Comparison of ENCODE assay signal across 7 mouse cellular contexts in the genomic region with DNA sequence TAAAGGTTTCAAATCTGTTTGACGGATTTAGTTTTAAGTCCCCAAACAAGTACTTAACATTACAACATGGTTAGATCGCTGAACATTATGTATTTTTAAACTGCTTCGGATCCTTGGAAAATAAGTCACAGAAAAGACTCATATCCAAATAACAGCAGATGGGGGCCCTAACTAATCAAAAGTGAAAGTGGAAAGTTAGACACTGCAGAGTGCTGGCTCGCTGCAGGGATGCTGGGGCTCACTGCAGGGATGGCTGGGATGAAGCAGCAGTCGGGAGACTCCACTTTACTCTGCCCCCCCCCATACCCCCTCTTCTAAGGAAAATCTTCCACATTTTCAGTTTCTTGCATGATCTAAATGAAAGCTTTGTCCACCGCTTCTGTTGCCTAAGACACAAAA.
DNase-seq lines count a peak whose midpoint lies in the region; ATAC-seq and TF ChIP-seq lines count a peak whose summit lies in the region.

No protein-coding gene starts in this region.

- DNase-seq in lung, embryonic 14.5 days: peak; percentile 36
- no peak for DNase-seq in lung, postnatal 4 days
- DNase-seq in embryo, embryonic 11 days: no peak

- peaks cover 12% of the 10 kb centered on the region for H3K4me1 ChIP-seq in lung, embryonic 14.5 days (ENCODE audit: insufficient read depth)
- H3K4me1 ChIP-seq in cortical plate, adult 2 months (ENCODE audit: control insufficient read depth, insufficient read depth, low read length): no peaks in the 10 kb centered on the region
- peaks cover 9% of the 10 kb centered on the region for H3K4me1 ChIP-seq in neural tube, embryonic 15.5 days
- H3K4me1 ChIP-seq in midbrain, embryonic 15.5 days: 0 out of 2 replicates have a peak, but pooled peaks cover 4% of the 10 kb centered on the region

- peak overlapping the region; percentile 46; the same call in 1 of the 2 replicates for H3K27ac ChIP-seq in lung, embryonic 14.5 days (ENCODE audit: low read depth)
- H3K27ac ChIP-seq in cortical plate, adult 2 months (ENCODE audit: insufficient read depth, low read length): no peak overlapping the region
- no peak overlapping the region for H3K27ac ChIP-seq in neural tube, embryonic 15.5 days (replicated peaks)
- H3K27ac ChIP-seq in midbrain, embryonic 15.5 days: no peak overlapping the region

- WGBS in lung, embryonic 14.5 days: 47% methylated on average over 6 of the region's 6 CpGs
- WGBS in neural tube, embryonic 15.5 days: 56% methylated on average over 6 of the region's 6 CpGs
- WGBS in midbrain, embryonic 15.5 days: 76% methylated on average over 6 of the region's 6 CpGs

- H3K9ac ChIP-seq in lung, embryonic 14.5 days: no peak overlapping the region
- H3K9ac ChIP-seq in neural tube, embryonic 15.5 days (replicated peaks): no peak overlapping the region
- H3K9ac ChIP-seq in midbrain, embryonic 15.5 days: no peak overlapping the region

- H3K9me3 ChIP-seq in lung, embryonic 14.5 days (ENCODE audit: low read depth, low read length): no peaks in the 10 kb centered on the region
- H3K9me3 ChIP-seq in neural tube, embryonic 15.5 days (replicated peaks): no peaks in the 10 kb centered on the region
- no peaks in the 10 kb centered on the region for H3K9me3 ChIP-seq in midbrain, embryonic 15.5 days

- H3K27me3 ChIP-seq in lung, embryonic 14.5 days (ENCODE audit: insufficient read depth, low read length): no peaks in the 10 kb centered on the region
- no peaks in the 10 kb centered on the region for H3K27me3 ChIP-seq in neural tube, embryonic 15.5 days (replicated peaks)
- no peaks in the 10 kb centered on the region for H3K27me3 ChIP-seq in midbrain, embryonic 15.5 days (replicated peaks)

- TF ChIP-seq POLR2A in cortical plate, adult 2 months (IDR thresholded peaks at IDR 0.05; ENCODE audit: extremely low read depth, insufficient read depth, low read length): no peak

- peak overlapping the region; percentile 54 for H3K4me2 ChIP-seq in lung, embryonic 14.5 days
- 0 out of 2 replicates have a peak overlapping the region, but pooled peaks have one; percentile 1 for H3K4me2 ChIP-seq in neural tube, embryonic 15.5 days
- H3K4me2 ChIP-seq in midbrain, embryonic 15.5 days: no peak overlapping the region

- H3K4me3 ChIP-seq in lung, embryonic 14.5 days (ENCODE audit: low read depth, low read length): peak overlapping the region; percentile 8
- H3K4me3 ChIP-seq in cortical plate, adult 2 months (ENCODE audit: insufficient read depth, low read length): 0 out of 2 replicates have a peak overlapping the region, but pooled peaks have one; percentile 27
- H3K4me3 ChIP-seq in neural tube, embryonic 15.5 days (replicated peaks): no peak overlapping the region
- no peak overlapping the region for H3K4me3 ChIP-seq in midbrain, embryonic 15.5 days

- no peak for ATAC-seq in lung, embryonic 14.5 days (ENCODE audit: insufficient read depth)
- ATAC-seq in hematopoietic stem cell, adult 5-6 weeks (replicated peaks in 1 of 2; ENCODE audit: insufficient read depth in 1 of 2, low FRiP score in 2 of 2, low TSS enrichment in 1 of 2, low read depth in 1 of 2, poor library complexity in 2 of 2, severe bottlenecking in 2 of 2): peak; percentile 52 to 55; a peak in 1 of 4 replicates
- no peak for ATAC-seq in neural tube, embryonic 15.5 days (ENCODE audit: low FRiP score)
- no peak for ATAC-seq in midbrain, embryonic 15.5 days (replicated peaks)

- no peak for TF ChIP-seq CTCF in lung, embryonic 14.5 days (IDR thresholded peaks at IDR 0.05; ENCODE audit: low read depth)
- no peak for TF ChIP-seq CTCF in cortical plate, adult 2 months (IDR thresholded peaks at IDR 0.05; ENCODE audit: extremely low read depth, insufficient read depth, low read length)

- no peaks in the 10 kb centered on the region for H3K36me3 ChIP-seq in lung, embryonic 14.5 days (ENCODE audit: insufficient read depth)
- no peaks in the 10 kb centered on the region for H3K36me3 ChIP-seq in neural tube, embryonic 15.5 days
- H3K36me3 ChIP-seq in midbrain, embryonic 15.5 days (replicated peaks): no peaks in the 10 kb centered on the region

Comparison
In these comparisons a context has a peak if more than half of its experiments do, and no peak if none do; other contexts are left out.
1. ATAC-seq: peak in hematopoietic stem cell, adult 5-6 weeks (2 of 2); none in lung, embryonic 14.5 days (single experiment), neural tube, embryonic 15.5 days (single experiment) and midbrain, embryonic 15.5 days (single experiment).
2. H3K4me3 ChIP-seq: peak in lung, embryonic 14.5 days (single experiment) and cortical plate, adult 2 months (single experiment); none in neural tube, embryonic 15.5 days (single experiment) and midbrain, embryonic 15.5 days (single experiment).